Mouse (Mus musculus) gastrocnemius, postnatal 25 days (tissue): Measurements from ENCODE around the gene Sdc1. TPM values are rescaled to one million over a fixed set of nuclear protein-coding genes. Genes with fewer than 3 reads are reported as not detected.

Experiments
- DNase-seq: peaks from one replicate; pipeline ENCODE4 v3.0.0; 2022
- total RNA-seq, 2 experiments: library from RNA; stranded (reverse); gene quantifications; 1 replicate in 1 of 2; 2 replicates in 1 of 2; pipeline ENCODE4 v1.2.3; 2021

Sdc1 gene
- total RNA-seq, 2 experiments from 2014 or later: 3.6 to 5.1 TPM

DNA sequence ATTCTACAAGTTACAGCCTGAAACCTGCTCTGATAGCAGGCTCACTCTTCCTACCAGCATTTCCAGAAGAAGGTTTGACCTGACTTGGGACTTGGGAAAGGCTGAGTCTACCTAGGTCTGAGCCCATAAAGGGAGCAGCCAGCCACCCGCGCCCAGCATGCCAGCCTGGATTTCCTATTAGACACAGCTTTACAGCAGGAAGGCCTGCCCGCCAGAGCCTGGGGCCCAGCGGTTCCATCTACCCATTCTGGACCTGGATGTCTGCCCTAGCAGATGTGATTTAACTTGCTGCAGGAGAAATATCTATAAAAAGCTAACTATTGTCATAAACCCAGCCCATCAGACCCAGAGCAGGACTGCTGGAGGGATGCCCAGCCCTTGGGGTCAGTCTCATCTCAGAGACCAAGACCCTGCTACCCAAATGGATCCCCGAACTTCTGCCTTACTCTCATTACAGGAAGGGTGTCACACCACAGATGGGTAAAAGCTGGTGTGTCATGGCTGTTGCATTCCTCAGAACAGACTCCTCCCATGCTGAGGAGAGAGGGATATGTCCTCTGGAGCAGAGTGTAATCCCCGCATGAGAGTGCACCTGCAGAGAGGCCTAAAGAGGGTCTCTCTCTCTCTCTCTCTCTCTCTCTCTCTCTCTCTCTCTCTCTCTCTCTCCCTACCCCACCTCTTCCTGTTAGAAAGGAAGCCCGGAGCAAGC lies 54.0 kb downstream of the Sdc1 start:
- DNase-seq: peak; percentile 22

DNA sequence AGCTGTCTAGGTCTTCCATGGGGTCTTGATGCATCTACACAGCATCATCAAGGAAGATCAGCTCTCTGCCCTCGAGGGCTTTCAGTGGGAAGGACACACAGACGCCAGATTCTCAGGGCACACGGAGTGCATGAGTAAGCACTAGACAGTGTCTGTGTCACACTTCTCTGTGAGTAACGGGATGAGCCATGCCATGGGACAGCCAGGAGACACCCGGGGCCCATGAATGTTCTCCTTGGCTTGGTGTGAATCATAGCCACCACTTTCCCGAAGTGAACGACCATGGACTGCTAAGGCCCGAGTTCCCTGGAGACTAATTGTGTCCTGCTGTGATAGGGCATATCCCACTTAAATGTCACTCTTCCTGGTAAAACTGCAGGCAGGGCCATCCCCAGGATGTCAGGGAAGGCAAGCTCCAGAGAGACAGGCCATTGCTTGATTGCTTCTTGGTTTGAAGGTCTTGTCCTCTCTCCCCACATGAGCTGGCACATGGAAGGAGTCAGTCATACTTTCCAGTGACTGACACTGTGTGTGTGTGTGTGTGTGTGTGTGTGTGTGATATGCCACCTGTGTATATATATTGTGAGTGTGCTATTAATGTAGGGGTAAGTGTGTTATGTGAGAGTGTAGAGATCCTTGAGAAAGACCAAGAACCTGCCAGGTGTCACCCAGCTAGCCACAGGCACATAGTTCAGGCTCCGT lies 56.0 kb downstream of the Sdc1 start:
- DNase-seq: no peak

DNA sequence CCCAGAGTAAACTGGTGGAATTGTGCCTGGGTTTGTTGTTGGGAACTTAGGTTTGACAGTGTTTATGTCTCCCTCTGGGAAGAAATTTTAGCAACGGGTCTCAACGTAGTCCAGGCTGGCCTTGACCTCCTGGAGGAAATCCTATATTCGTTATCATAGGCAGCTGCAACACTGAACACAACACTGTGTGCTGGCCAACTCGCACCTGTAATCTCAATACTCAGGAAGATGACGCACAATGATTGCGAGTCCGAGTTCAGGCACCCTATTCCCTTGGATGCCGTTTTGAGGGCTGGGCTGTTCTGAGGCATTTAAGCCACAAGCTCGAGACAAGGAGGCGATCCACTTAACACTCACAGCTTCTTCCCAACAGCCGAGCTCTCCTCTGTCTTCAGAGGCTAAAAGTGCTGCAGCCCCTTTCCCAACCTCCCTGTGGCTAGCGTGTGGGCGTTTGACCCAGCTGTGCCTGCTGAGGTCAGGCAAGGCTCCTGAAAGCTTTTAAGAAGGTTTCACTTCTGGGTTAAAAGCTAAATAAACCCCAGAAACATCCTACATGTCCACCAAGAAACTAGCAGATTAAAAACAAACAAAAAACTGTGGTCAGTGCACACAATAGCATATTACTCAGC lies 58.0 kb downstream of the Sdc1 start:
- DNase-seq: no peak

DNA sequence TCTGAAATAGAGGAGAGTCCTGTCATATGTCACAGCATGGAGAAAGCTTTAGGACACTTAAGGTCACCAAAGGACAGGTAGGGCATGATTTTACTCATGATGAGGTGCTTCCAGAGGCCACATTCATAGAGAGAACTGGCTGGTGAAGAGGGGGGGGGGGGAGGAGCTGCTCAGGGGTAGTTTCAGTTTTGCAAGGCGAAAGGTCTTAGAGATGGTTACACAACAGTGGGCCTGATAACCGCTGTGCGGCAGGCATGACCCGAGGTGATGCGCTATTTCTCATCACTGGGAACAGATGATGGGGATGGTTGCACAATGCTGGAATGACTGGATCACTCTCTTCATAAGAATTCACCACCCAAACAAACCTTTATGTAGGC lies 58.5 kb downstream of the Sdc1 start:
- DNase-seq: no peak

DNA sequence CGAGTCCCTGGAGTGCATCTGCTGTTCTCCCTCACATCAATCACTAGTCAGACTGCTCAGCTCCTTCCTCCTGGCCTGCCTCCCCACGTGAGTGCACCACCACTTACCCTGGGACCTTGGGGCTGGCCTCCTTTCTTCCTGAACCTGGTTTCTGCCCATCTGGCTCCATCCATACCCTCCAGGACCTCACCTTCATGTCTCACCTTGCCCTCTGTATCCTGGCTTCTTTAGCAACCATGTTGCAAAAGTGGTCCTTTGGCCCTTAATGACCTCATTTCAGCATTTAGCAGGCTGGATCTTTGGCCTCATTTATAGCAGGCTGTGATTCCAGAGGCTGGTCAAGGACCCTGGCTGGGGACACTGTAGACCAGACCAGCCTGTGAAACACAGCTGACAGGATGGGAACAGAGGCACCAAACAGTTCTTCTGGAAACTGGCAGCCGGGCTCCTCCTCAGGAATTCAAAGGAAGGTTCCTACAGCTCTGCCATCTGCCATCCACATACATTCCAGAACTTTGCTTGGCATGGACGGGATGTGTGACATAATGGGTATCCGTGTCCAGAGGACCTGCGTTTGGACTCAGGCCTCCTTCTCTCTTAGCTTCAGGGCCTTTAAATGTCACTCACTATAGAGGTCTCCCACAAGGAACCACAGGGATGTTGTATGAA lies 60.0 kb downstream of the Sdc1 start:
- DNase-seq: no peak

DNA sequence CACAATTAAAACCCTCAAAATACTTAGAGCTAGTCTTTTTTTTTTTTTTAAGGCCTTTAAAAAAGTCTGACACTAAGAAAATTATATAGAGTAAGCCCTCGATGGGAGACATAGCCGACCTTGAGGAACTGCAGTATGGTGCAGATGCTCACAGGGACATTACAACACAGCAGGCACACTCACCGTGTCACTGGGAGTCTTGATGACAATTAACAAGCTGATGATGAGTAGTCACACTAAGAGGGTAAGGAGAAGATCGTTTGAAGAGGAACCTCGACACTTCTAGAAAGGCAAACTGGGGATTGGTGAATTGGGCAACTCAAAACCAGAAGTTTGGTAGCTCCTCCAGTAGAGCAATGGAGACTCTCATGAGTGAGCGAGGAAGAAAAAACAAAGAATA lies 60.6 kb downstream of the Sdc1 start:
- DNase-seq: no peak

- DNase-seq: no peak
These were observed 69.7 kb downstream of the Sdc1 start for GRCm38 (mm10) chr12:8840782-8841325.

- no peak for DNase-seq
These were observed 71.6 kb downstream of the Sdc1 start for GRCm38 (mm10) chr12:8842725-8843124.

Other genes with a start within 250 kb of the Sdc1 start
- not detected for gene Slc7a15, start 172.3 kb upstream of the Sdc1 start, total RNA-seq
- 10 to 100 TPM; 60.0 to 71.0 TPM for gene Pum2, start 97.2 kb upstream of the Sdc1 start, total RNA-seq
- gene Laptm4a, start 150.3 kb downstream of the Sdc1 start, total RNA-seq: 100 to 1,000 TPM; 222 to 266 TPM
- gene Matn3, start 176.6 kb downstream of the Sdc1 start, total RNA-seq: under 1 TPM in 1 of 2 experiments, not detected in 1; 0.56 TPM
- gene Wdr35, start 202.6 kb downstream of the Sdc1 start, total RNA-seq: 1 to 10 TPM; 9.2 to 9.7 TPM